Mouse (Mus musculus): ENCODE results near the gene Nfia. TPM values are rescaled to one million over a fixed set of nuclear protein-coding genes. Genes with fewer than 3 reads are reported as not detected.

Gene Nfia
- polyA plus RNA-seq, 1 experiment, result 53.0 TPM

- TF ChIP-seq CTCF (IDR thresholded peaks at IDR 0.05; ENCODE audit: borderline replicate concordance, insufficient read depth, low read length) (no peak), POLR2A (IDR thresholded peaks at IDR 0.05; ENCODE audit: low read depth, low read length) (no peak)
- no peak overlapping the region; the same call in 1 of the 2 replicates for H3K27ac ChIP-seq (ENCODE audit: insufficient read depth, low read length)
- peaks cover 7% of the 10 kb centered on the region for H3K4me1 ChIP-seq (ENCODE audit: control insufficient read depth, insufficient read depth, low read length)
- no peak overlapping the region for H3K4me3 ChIP-seq (ENCODE audit: insufficient read depth, low read length)
These were observed 236.4 kb downstream of the Nfia start for GRCm38 (mm10) chr4:98008814-98009368.

GRCm38 (mm10) chr4:98009966-98010365 lies 237.4 kb downstream of the Nfia start:
- Histone ChIP-seq H3K4me1 (ENCODE audit: control insufficient read depth, insufficient read depth, low read length) (peaks cover 4% of the 10 kb centered on the region), H3K27ac (ENCODE audit: insufficient read depth, low read length) (no peak overlapping the region), H3K4me3 (ENCODE audit: insufficient read depth, low read length) (no peak overlapping the region)
- TF ChIP-seq CTCF (IDR thresholded peaks at IDR 0.05; ENCODE audit: borderline replicate concordance, insufficient read depth, low read length) (no peak), POLR2A (IDR thresholded peaks at IDR 0.05; ENCODE audit: low read depth, low read length) (no peak)

- no peaks in the 10 kb centered on the region for H3K4me1 ChIP-seq (ENCODE audit: control insufficient read depth, insufficient read depth, low read length)
These were observed 247.3 kb downstream of the Nfia start for GRCm38 (mm10) chr4:98019811-98020210.

GRCm38 (mm10) chr4:98020836-98021235 lies 248.3 kb downstream of the Nfia start:
- TF ChIP-seq CTCF (IDR thresholded peaks at IDR 0.05; ENCODE audit: borderline replicate concordance, insufficient read depth, low read length) (no peak), POLR2A (IDR thresholded peaks at IDR 0.05; ENCODE audit: low read depth, low read length) (no peak)
- Histone ChIP-seq H3K4me1 (ENCODE audit: control insufficient read depth, insufficient read depth, low read length) (no peaks in the 10 kb centered on the region), H3K4me3 (ENCODE audit: insufficient read depth, low read length) (no peak overlapping the region), H3K27ac (ENCODE audit: insufficient read depth, low read length) (no peak overlapping the region)

More at GRCm38 (mm10) chr4:98019811-98020210, 247.3 kb downstream of the Nfia start:
- no peak overlapping the region for H3K4me3 ChIP-seq (ENCODE audit: insufficient read depth, low read length)
- no peak for TF ChIP-seq POLR2A (IDR thresholded peaks at IDR 0.05; ENCODE audit: low read depth, low read length)
- TF ChIP-seq CTCF (IDR thresholded peaks at IDR 0.05; ENCODE audit: borderline replicate concordance, insufficient read depth, low read length), result no peak
- no peak overlapping the region for H3K27ac ChIP-seq (ENCODE audit: insufficient read depth, low read length)

- Histone ChIP-seq H3K27ac (ENCODE audit: insufficient read depth, low read length) (no peak overlapping the region), H3K4me1 (ENCODE audit: control insufficient read depth, insufficient read depth, low read length) (no peaks in the 10 kb centered on the region), H3K4me3 (ENCODE audit: insufficient read depth, low read length) (no peak overlapping the region)
- TF ChIP-seq POLR2A (IDR thresholded peaks at IDR 0.05; ENCODE audit: low read depth, low read length), result no peak
- TF ChIP-seq CTCF (IDR thresholded peaks at IDR 0.05; ENCODE audit: borderline replicate concordance, insufficient read depth, low read length), result no peak
These were observed 250.8 kb downstream of the Nfia start for GRCm38 (mm10) chr4:98023245-98023792.

GRCm38 (mm10) chr4:98027412-98027811 lies 254.9 kb downstream of the Nfia start:
- TF ChIP-seq POLR2A (IDR thresholded peaks at IDR 0.05; ENCODE audit: low read depth, low read length) (no peak), CTCF (IDR thresholded peaks at IDR 0.05; ENCODE audit: borderline replicate concordance, insufficient read depth, low read length) (no peak)
- Histone ChIP-seq H3K4me1 (ENCODE audit: control insufficient read depth, insufficient read depth, low read length) (no peaks in the 10 kb centered on the region), H3K4me3 (ENCODE audit: insufficient read depth, low read length) (no peak overlapping the region), H3K27ac (ENCODE audit: insufficient read depth, low read length) (no peak overlapping the region)

- Histone ChIP-seq H3K4me1 (ENCODE audit: control insufficient read depth, insufficient read depth, low read length) (no peaks in the 10 kb centered on the region; the same call in 1 of the 2 replicates), H3K27ac (ENCODE audit: insufficient read depth, low read length) (no peak overlapping the region), H3K4me3 (ENCODE audit: insufficient read depth, low read length) (no peak overlapping the region)
- no peak for TF ChIP-seq CTCF (IDR thresholded peaks at IDR 0.05; ENCODE audit: borderline replicate concordance, insufficient read depth, low read length)
- TF ChIP-seq POLR2A (IDR thresholded peaks at IDR 0.05; ENCODE audit: low read depth, low read length), result no peak
These were observed 259.3 kb downstream of the Nfia start for GRCm38 (mm10) chr4:98031871-98032270.

- H3K4me1 ChIP-seq (ENCODE audit: control insufficient read depth, insufficient read depth, low read length), result no peaks in the 10 kb centered on the region; the same call in 1 of the 2 replicates
- TF ChIP-seq POLR2A (IDR thresholded peaks at IDR 0.05; ENCODE audit: low read depth, low read length) (no peak), CTCF (IDR thresholded peaks at IDR 0.05; ENCODE audit: borderline replicate concordance, insufficient read depth, low read length) (no peak)
- no peak overlapping the region for H3K4me3 ChIP-seq (ENCODE audit: insufficient read depth, low read length)
- no peak overlapping the region for H3K27ac ChIP-seq (ENCODE audit: insufficient read depth, low read length)
These were observed 259.8 kb downstream of the Nfia start for GRCm38 (mm10) chr4:98032332-98032731.

- Histone ChIP-seq H3K4me1 (ENCODE audit: control insufficient read depth, insufficient read depth, low read length) (no peaks in the 10 kb centered on the region), H3K27ac (ENCODE audit: insufficient read depth, low read length) (no peak overlapping the region), H3K4me3 (ENCODE audit: insufficient read depth, low read length) (no peak overlapping the region)
- TF ChIP-seq POLR2A (IDR thresholded peaks at IDR 0.05; ENCODE audit: low read depth, low read length) (no peak), CTCF (IDR thresholded peaks at IDR 0.05; ENCODE audit: borderline replicate concordance, insufficient read depth, low read length) (no peak)
These were observed 266.6 kb downstream of the Nfia start for GRCm38 (mm10) chr4:98039095-98039494.

GRCm38 (mm10) chr4:98040179-98040578 lies 267.6 kb downstream of the Nfia start:
- Histone ChIP-seq H3K4me1 (ENCODE audit: control insufficient read depth, insufficient read depth, low read length) (no peaks in the 10 kb centered on the region), H3K27ac (ENCODE audit: insufficient read depth, low read length) (no peak overlapping the region)
- TF ChIP-seq CTCF (IDR thresholded peaks at IDR 0.05; ENCODE audit: borderline replicate concordance, insufficient read depth, low read length), result no peak
- TF ChIP-seq POLR2A (IDR thresholded peaks at IDR 0.05; ENCODE audit: low read depth, low read length), result no peak

More at GRCm38 (mm10) chr4:98040179-98040578, 267.6 kb downstream of the Nfia start:
- no peak overlapping the region for H3K4me3 ChIP-seq (ENCODE audit: insufficient read depth, low read length)

All from embryonic fibroblast, embryonic 13.5 days (primary cell).